16 mouse cellular contexts compared by ENCODE assay signal in the genomic region with DNA sequence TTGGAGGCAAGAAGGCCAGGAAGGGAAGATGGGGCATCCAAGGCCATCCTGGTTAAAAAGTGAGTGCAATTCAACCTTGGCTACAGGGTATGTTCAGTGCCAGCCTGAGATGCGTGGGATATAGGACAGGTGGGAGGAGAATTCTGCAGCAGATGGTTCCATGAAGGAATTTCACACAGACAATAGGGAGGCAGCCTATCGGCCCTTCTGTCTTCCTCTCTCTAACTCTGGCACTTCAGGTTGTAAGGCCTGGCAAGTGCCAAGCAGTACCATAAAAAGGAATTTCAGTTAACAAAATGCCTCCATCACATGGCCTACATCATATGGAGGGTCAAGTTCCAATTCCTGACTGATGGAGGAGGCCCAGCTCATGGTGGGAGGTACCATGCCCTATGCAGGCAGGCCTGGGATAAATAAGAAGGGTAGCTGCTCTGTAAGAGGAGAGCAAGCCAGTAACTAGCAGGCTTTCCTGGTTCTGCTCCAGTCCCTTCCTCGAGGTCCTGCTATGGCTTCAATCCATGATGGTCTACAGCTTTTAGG.
DNase-seq lines count a peak whose midpoint lies in the region; ATAC-seq and TF ChIP-seq lines count a peak whose summit lies in the region.
"Had no signal": no experiment of that assay in that cellular context is flagged by ENCODE, and none has a peak within 500 bp of the region (broad histone marks: within the 10 kb centered on the region; RNA-seq: fewer than 3 reads in every experiment).

No protein-coding gene starts in this region.

- H3K27ac ChIP-seq in intestine, embryonic 14.5 days (ENCODE audit: low read depth): no peak overlapping the region
- no peak overlapping the region for H3K27ac ChIP-seq in intestine, postnatal 0 days (ENCODE audit: low read depth, low read length)
- H3K27ac ChIP-seq in cerebellum, adult 2 months (ENCODE audit: insufficient read depth, low read length): no peak overlapping the region; the same call in 1 of the 2 replicates
- no peak overlapping the region for H3K27ac ChIP-seq in forebrain, embryonic 10.5 days
- H3K27ac ChIP-seq in neural tube, embryonic 15.5 days (replicated peaks): no peak overlapping the region
- H3K27ac ChIP-seq: liver, embryonic 15.5 days; macrophage; midbrain, embryonic 10.5 days had no signal

- H3K4me2 ChIP-seq in intestine, embryonic 14.5 days (ENCODE audit: low read length): no peak overlapping the region
- no peak overlapping the region for H3K4me2 ChIP-seq in intestine, postnatal 0 days (replicated peaks; ENCODE audit: low read depth)
- no peak overlapping the region for H3K4me2 ChIP-seq in neural tube, embryonic 15.5 days
- H3K4me2 ChIP-seq: liver, embryonic 15.5 days had no signal

- H3K4me3 ChIP-seq in intestine, embryonic 14.5 days (ENCODE audit: low read depth, low read length): no peak overlapping the region
- H3K4me3 ChIP-seq in intestine, postnatal 0 days (ENCODE audit: low read depth, low read length): no peak overlapping the region
- H3K4me3 ChIP-seq in cerebellum, adult 2 months (replicated peaks; ENCODE audit: insufficient read depth, low read depth, low read length): no peak overlapping the region
- H3K4me3 ChIP-seq in forebrain, embryonic 10.5 days: no peak overlapping the region
- no peak overlapping the region for H3K4me3 ChIP-seq in neural tube, embryonic 15.5 days (replicated peaks)
- H3K4me3 ChIP-seq: liver, embryonic 15.5 days; midbrain, embryonic 10.5 days had no signal

- no peak for TF ChIP-seq POLR2A in cerebellum, adult 2 months (IDR thresholded peaks at IDR 0.05; ENCODE audit: borderline replicate concordance, insufficient read depth, low read length)

- peak; percentile 13 for DNase-seq in intestine, embryonic 14.5 days (ENCODE audit: low spot score)
- DNase-seq in layer of hippocampus, adult 9-11 months: peak; percentile 44
- DNase-seq in layer of hippocampus, postnatal 25 days (ENCODE audit: extremely low spot score in 1 of 2, low spot score in 1 of 2): no peak
- peak; percentile 36 to 76 for DNase-seq in cerebellum, adult 2 months
- DNase-seq in cerebellum, postnatal 25 days: peak; percentile 66 to 71
- no peak for DNase-seq in forebrain, embryonic 10.5 days (ENCODE audit: extremely low spot score, low spot score)
- DNase-seq: embryo, embryonic 11 days; heart, postnatal 10 days; kidney, adult 2 months; thymus, adult 18-20 months had no signal

- no peaks in the 10 kb centered on the region for H3K9me3 ChIP-seq in intestine, embryonic 14.5 days (ENCODE audit: control insufficient read depth, low read length)
- H3K9me3 ChIP-seq in intestine, postnatal 0 days (ENCODE audit: control insufficient read depth): no peaks in the 10 kb centered on the region
- no peaks in the 10 kb centered on the region for H3K9me3 ChIP-seq in forebrain, embryonic 10.5 days
- H3K9me3 ChIP-seq in neural tube, embryonic 15.5 days (replicated peaks): no peaks in the 10 kb centered on the region
- H3K9me3 ChIP-seq: liver, embryonic 15.5 days; midbrain, embryonic 10.5 days had no signal

- H3K27me3 ChIP-seq in intestine, embryonic 14.5 days (replicated peaks; ENCODE audit: control insufficient read depth, insufficient read depth, low read length): no peaks in the 10 kb centered on the region
- H3K27me3 ChIP-seq in intestine, postnatal 0 days (replicated peaks; ENCODE audit: control insufficient read depth, insufficient read depth, low read length): no peaks in the 10 kb centered on the region
- H3K27me3 ChIP-seq in cerebellum, adult 2 months (ENCODE audit: control insufficient read depth, insufficient read depth, low read length): no peaks in the 10 kb centered on the region
- no peaks in the 10 kb centered on the region for H3K27me3 ChIP-seq in forebrain, embryonic 10.5 days (ENCODE audit: poor library complexity, severe bottlenecking)
- H3K27me3 ChIP-seq in neural tube, embryonic 15.5 days (replicated peaks): no peaks in the 10 kb centered on the region
- H3K27me3 ChIP-seq: liver, embryonic 15.5 days had no signal

- peaks cover 21% of the 10 kb centered on the region for H3K36me3 ChIP-seq in intestine, embryonic 14.5 days (ENCODE audit: control insufficient read depth, insufficient read depth, low read length)
- H3K36me3 ChIP-seq in intestine, postnatal 0 days (ENCODE audit: control insufficient read depth, insufficient read depth): peaks cover 11% of the 10 kb centered on the region; the same call in 1 of the 2 replicates
- H3K36me3 ChIP-seq in forebrain, embryonic 10.5 days (replicated peaks): peaks cover 16% of the 10 kb centered on the region
- no peaks in the 10 kb centered on the region for H3K36me3 ChIP-seq in neural tube, embryonic 15.5 days

- H3K4me1 ChIP-seq in intestine, embryonic 14.5 days (replicated peaks; ENCODE audit: control insufficient read depth, insufficient read depth, low read length): no peaks in the 10 kb centered on the region; the same call in none of the 2 replicates
- H3K4me1 ChIP-seq in intestine, postnatal 0 days (replicated peaks; ENCODE audit: control insufficient read depth, insufficient read depth, low read length): no peaks in the 10 kb centered on the region
- peaks cover 11% of the 10 kb centered on the region; the same call in 1 of the 2 replicates for H3K4me1 ChIP-seq in cerebellum, adult 2 months (ENCODE audit: control insufficient read depth, insufficient read depth, low read length)
- no peaks in the 10 kb centered on the region for H3K4me1 ChIP-seq in forebrain, embryonic 10.5 days
- H3K4me1 ChIP-seq in neural tube, embryonic 15.5 days: no peaks in the 10 kb centered on the region

- no peak for ATAC-seq in intestine, embryonic 14.5 days (replicated peaks; ENCODE audit: low FRiP score, low TSS enrichment, low read depth)
- no peak for ATAC-seq in intestine, postnatal 0 days
- ATAC-seq in neural tube, embryonic 15.5 days (ENCODE audit: low FRiP score): no peak
- ATAC-seq: forebrain, embryonic 16.5 days had no signal

- WGBS in intestine, embryonic 14.5 days: 89% methylated on average over 3 of the region's 3 CpGs
- WGBS in intestine, postnatal 0 days: 79% methylated on average over 3 of the region's 3 CpGs
- 11% methylated on average over 3 of the region's 3 CpGs for WGBS in cerebellum, adult 2 months
- 91% methylated on average over 3 of the region's 3 CpGs for WGBS in forebrain, embryonic 10.5 days
- 98% methylated on average over 3 of the region's 3 CpGs for WGBS in neural tube, embryonic 15.5 days

- H3K9ac ChIP-seq in intestine, embryonic 14.5 days (ENCODE audit: low read length): no peak overlapping the region
- no peak overlapping the region for H3K9ac ChIP-seq in intestine, postnatal 0 days (ENCODE audit: low read depth, low read length)
- no peak overlapping the region for H3K9ac ChIP-seq in neural tube, embryonic 15.5 days (replicated peaks)
- H3K9ac ChIP-seq: liver, embryonic 15.5 days had no signal

- no peak for TF ChIP-seq CTCF in intestine, postnatal 0 days (IDR thresholded peaks at IDR 0.05; ENCODE audit: low read depth)
- TF ChIP-seq CTCF in cerebellum, adult 2 months (IDR thresholded peaks at IDR 0.05; ENCODE audit: borderline replicate concordance, insufficient read depth, low read depth, low read length): no peak

Comparison
In these comparisons a context has a peak if more than half of its experiments do, and no peak if none do; other contexts are left out.
1. DNase-seq: peak in intestine, embryonic 14.5 days (single experiment), layer of hippocampus, adult 9-11 months (single experiment), cerebellum, adult 2 months (2 of 2) and cerebellum, postnatal 25 days (2 of 2); none in layer of hippocampus, postnatal 25 days (0 of 2) and forebrain, embryonic 10.5 days (single experiment).